Mouse (Mus musculus) liver, adult 2 months (tissue): ENCODE results near the gene Hadh.

ENCODE experiments used
- CTCF ChIP-seq: fragments of 200-500 bp; IDR thresholded peaks from 2 replicates; pipeline ENCODE4 v1.5.1; 2011; ENCODE audit warnings: low read depth, low read length, control low read depth
- POLR2A ChIP-seq: fragments of 200-500 bp; IDR thresholded peaks from 2 replicates; pipeline ENCODE4 v1.6.1; 2011; ENCODE audit warnings: low read length, control low read depth; ENCODE audit not compliant: insufficient read depth; ENCODE audit errors: extremely low read depth

DNA sequence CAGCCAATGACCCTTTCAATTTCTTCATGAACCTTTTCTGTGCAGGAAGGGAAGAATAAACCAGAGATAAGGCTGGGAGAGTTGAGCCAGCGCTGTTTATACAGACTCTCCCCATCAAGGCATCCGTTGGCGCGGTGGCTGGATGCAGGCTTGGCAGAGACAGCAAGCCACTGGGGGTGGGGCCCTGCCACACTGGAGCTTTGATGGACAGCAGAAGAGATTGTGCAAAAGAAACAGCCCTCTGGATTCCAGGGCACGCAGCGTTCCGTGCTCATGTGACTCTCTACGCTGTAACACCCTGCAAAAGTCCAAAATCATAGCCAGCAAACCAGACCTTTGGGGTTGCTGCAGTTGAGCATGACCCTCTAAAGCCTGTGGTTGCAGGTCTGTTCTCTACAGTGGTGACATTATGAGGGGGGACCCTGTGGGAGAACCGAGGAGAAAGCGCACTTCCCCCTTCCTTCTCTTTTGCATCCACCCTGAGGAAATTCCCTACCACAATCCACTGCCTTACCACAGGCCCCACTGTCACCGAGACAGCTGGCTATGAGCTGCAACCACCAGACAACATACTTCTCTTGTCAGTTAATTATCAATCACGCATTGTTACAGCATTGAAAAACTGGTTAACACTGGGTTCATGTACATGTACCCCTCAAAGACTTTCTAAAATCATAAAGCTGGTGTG lies 23.8 kb upstream of the Hadh start:
- TF ChIP-seq POLR2A (no peak), CTCF (no peak)
